In the genomic region with DNA sequence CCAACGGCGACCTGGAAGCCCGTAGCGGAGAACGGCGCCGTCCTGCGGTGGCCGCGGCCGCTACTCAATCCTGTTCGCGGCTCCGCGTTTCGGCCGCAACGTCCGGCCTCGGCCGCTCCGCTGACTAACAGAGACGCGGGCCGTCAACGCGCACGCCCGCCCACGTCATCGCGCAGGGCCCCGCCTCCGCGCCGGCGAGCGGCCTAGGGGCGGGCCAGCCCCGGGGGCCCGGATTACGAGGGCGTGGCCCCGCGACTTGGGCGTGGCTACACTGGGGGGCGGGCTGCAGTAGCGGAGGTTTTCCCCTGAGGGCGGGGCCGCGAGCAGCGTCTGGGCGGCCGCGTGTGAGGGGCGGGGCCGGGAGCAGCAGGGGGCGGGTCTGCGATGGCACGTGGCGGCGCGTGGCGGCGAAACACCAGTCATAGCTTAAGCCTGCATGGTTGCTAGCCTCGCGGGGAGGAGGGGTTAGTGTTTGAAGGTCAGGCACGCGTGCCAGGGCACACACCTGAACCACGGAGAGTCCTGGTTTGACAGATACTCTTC, we compare ENCODE assay signal across 7 mouse cellular contexts. TPM values are rescaled to one million over a fixed set of nuclear protein-coding genes. Genes with fewer than 3 reads are reported as not detected.
DNase-seq lines count a peak whose midpoint lies in the region; ATAC-seq and TF ChIP-seq lines count a peak whose summit lies in the region.

A gene (minus strand): TSS at position 132 of the 543 bp plus-strand sequence.

- DNase-seq in adrenal gland, postnatal 25 days = peak; percentile 99
- peak; percentile 98 to 100 for DNase-seq in heart, adult 2 months
- DNase-seq in kidney, adult 8-10 months = peak; percentile 96 to 97
- DNase-seq in spleen, postnatal 10 days (ENCODE audit: low spot score in 2 of 2) = peak; percentile 97 to 99

- no peaks in the 10 kb centered on the region for H3K9me3 ChIP-seq in embryonic facial prominence, embryonic 12.5 days
- no peaks in the 10 kb centered on the region for H3K9me3 ChIP-seq in limb, embryonic 13.5 days
- no peaks in the 10 kb centered on the region for H3K9me3 ChIP-seq in midbrain, embryonic 16.5 days (replicated peaks; ENCODE audit: control insufficient read depth, low read length, poor library complexity, severe bottlenecking)

- peaks cover 3% of the 10 kb centered on the region; the same call in 1 of the 2 replicates for H3K79me2 ChIP-seq in heart, adult 2 months (replicated peaks; ENCODE audit: control insufficient read depth, insufficient read depth, low read length)

- under 1% methylated on average over 65 of the region's 70 CpGs for WGBS in embryonic facial prominence, embryonic 12.5 days
- under 1% methylated on average over 70 of the region's 70 CpGs for WGBS in heart, adult 2 months
- WGBS in limb, embryonic 13.5 days = under 1% methylated on average over 70 of the region's 70 CpGs
- 0% methylated on average over 30 of the region's 70 CpGs for WGBS in midbrain, embryonic 16.5 days

- peak; percentile 41 for TF ChIP-seq CTCF in heart, adult 2 months (IDR thresholded peaks at IDR 0.05)

- peak; percentile 81 for TF ChIP-seq POLR2A in heart, adult 2 months (IDR thresholded peaks at IDR 0.05; ENCODE audit: insufficient read depth, low read depth, low read length)

- no peak for TF ChIP-seq EP300 in heart, adult 2 months (IDR thresholded peaks at IDR 0.05; ENCODE audit: insufficient read depth, low read depth, low read length)

- intact Hi-C loops in heart, adult 2 months (cut with DNase I) = no loop called here

- peak within 1 kb of the TSS; percentile 90 for H3K9ac ChIP-seq in embryonic facial prominence, embryonic 12.5 days
- peak within 1 kb of the TSS; percentile 93 for H3K9ac ChIP-seq in heart, adult 2 months (ENCODE audit: low read depth, low read length)
- peak within 1 kb of the TSS; percentile 94 for H3K9ac ChIP-seq in limb, embryonic 13.5 days
- peak within 1 kb of the TSS; percentile 89 for H3K9ac ChIP-seq in midbrain, embryonic 16.5 days (ENCODE audit: low read depth, low read length)

- peak within 1 kb of the TSS; percentile 88 for H3K4me3 ChIP-seq in embryonic facial prominence, embryonic 12.5 days
- peak within 1 kb of the TSS; percentile 95 for H3K4me3 ChIP-seq in heart, adult 2 months
- H3K4me3 ChIP-seq in limb, embryonic 13.5 days = peak within 1 kb of the TSS; percentile 87
- peak within 1 kb of the TSS; percentile 73 for H3K4me3 ChIP-seq in midbrain, embryonic 16.5 days (ENCODE audit: low read depth, low read length)

- peak; percentile 95 for ATAC-seq in embryonic facial prominence, embryonic 12.5 days (ENCODE audit: insufficient number of reproducible peaks, insufficient read depth, low FRiP score, low TSS enrichment)
- peak; percentile 98 for ATAC-seq in limb, embryonic 13.5 days (ENCODE audit: low FRiP score, low read depth)
- ATAC-seq in midbrain, embryonic 16.5 days = peak; percentile 96

- peaks cover 9% of the 10 kb centered on the region; the same call in 1 of the 2 replicates for H3K4me1 ChIP-seq in embryonic facial prominence, embryonic 12.5 days
- H3K4me1 ChIP-seq in heart, adult 2 months (ENCODE audit: control insufficient read depth, insufficient read depth, low read length) = peaks cover 6% of the 10 kb centered on the region
- peaks cover 17% of the 10 kb centered on the region for H3K4me1 ChIP-seq in limb, embryonic 13.5 days
- peaks cover 23% of the 10 kb centered on the region for H3K4me1 ChIP-seq in midbrain, embryonic 16.5 days (ENCODE audit: control insufficient read depth, insufficient read depth, low read length)

- H3K4me2 ChIP-seq in embryonic facial prominence, embryonic 12.5 days (replicated peaks) = peak within 1 kb of the TSS; percentile 63
- H3K4me2 ChIP-seq in limb, embryonic 13.5 days (replicated peaks) = peak within 1 kb of the TSS; percentile 72
- H3K4me2 ChIP-seq in midbrain, embryonic 16.5 days (ENCODE audit: low read length) = peak within 1 kb of the TSS; percentile 64

- no peaks in the 10 kb centered on the region for H3K36me3 ChIP-seq in embryonic facial prominence, embryonic 12.5 days
- H3K36me3 ChIP-seq in heart, adult 2 months (ENCODE audit: control insufficient read depth, insufficient read depth, low read length) = peaks cover 8% of the 10 kb centered on the region
- H3K36me3 ChIP-seq in limb, embryonic 13.5 days = no peaks in the 10 kb centered on the region
- no peaks in the 10 kb centered on the region for H3K36me3 ChIP-seq in midbrain, embryonic 16.5 days (ENCODE audit: control insufficient read depth, insufficient read depth, low read length)

- H3K27me3 ChIP-seq in embryonic facial prominence, embryonic 12.5 days = 0 out of 2 replicates have a peak, but pooled peaks cover 4% of the 10 kb centered on the region
- no peaks in the 10 kb centered on the region for H3K27me3 ChIP-seq in heart, adult 2 months (ENCODE audit: control insufficient read depth, insufficient read depth, low read length)
- no peaks in the 10 kb centered on the region for H3K27me3 ChIP-seq in limb, embryonic 13.5 days
- H3K27me3 ChIP-seq in midbrain, embryonic 16.5 days (ENCODE audit: control insufficient read depth, insufficient read depth, low read depth, low read length) = peaks cover 8% of the 10 kb centered on the region

- peak within 1 kb of the TSS; percentile 94 for H3K27ac ChIP-seq in embryonic facial prominence, embryonic 12.5 days
- H3K27ac ChIP-seq in heart, adult 2 months = peak within 1 kb of the TSS; percentile 91
- peak within 1 kb of the TSS; percentile 90 for H3K27ac ChIP-seq in limb, embryonic 13.5 days
- peak within 1 kb of the TSS; percentile 91 for H3K27ac ChIP-seq in midbrain, embryonic 16.5 days (ENCODE audit: low read length)

RNA-seq across cellular contexts. Expression of the gene that starts here (rescaled TPM):
- 22.3 and 26.9 TPM in 2 replicates for total RNA-seq in adrenal gland, postnatal 25 days (2021)
- 24.1 and 24.4 TPM in 2 replicates for polyA plus RNA-seq in embryonic facial prominence, embryonic 12.5 days (2016; fragmentation: Nextera tagmentation; extraction: Ambion mirVana)
- 10 to 100 TPM; 26.2 to 29.5 TPM for total RNA-seq in heart, adult 2 months (2021)
- 7.3 and 20.6 TPM in 2 replicates for polyA plus RNA-seq in heart, adult 2 months (2012; rRNA removed)
- 24.0 TPM in 2 replicates for polyA plus RNA-seq in limb, embryonic 13.5 days (2015; fragmentation: Nextera tagmentation; extraction: Ambion mirVana)
- polyA plus RNA-seq in midbrain, embryonic 16.5 days (2015; fragmentation: Nextera tagmentation; extraction: Ambion mirVana) = 31.2 and 35.1 TPM in 2 replicates

Comparison
In these comparisons a context has a peak if more than half of its experiments do, and no peak if none do; other contexts are left out.
1. Peak in every context shown above with its lines: DNase-seq, ATAC-seq, H3K4me3 ChIP-seq and H3K27ac ChIP-seq.